Mouse (Mus musculus) cerebellum, postnatal 25 days (tissue): ENCODE data around the gene Gins2.

Experiments used
- DNase-seq, 2 experiments: peaks; one replicate each; pipeline ENCODE4 v3.0.0; 2021; ENCODE audit warnings: mixed read lengths in 2 of 2

Gins2 gene

GRCm38 (mm10) chr8:120599504-120599903 lies 10.4 kb upstream of the Gins2 start:
- peak; percentile 86 to 91 for DNase-seq

GRCm38 (mm10) chr8:120598579-120598978 lies 9.5 kb upstream of the Gins2 start:
- peak; percentile 64 to 80 for DNase-seq

GRCm38 (mm10) chr8:120595963-120596362 lies 6.9 kb upstream of the Gins2 start:
- peak; percentile 77 to 85 for DNase-seq

- no peak for DNase-seq
Observed at GRCm38 (mm10) chr8:120594571-120594970, 5.5 kb upstream of the Gins2 start.

GRCm38 (mm10) chr8:120591587-120592292 lies 2.6 kb upstream of the Gins2 start:
- peak; percentile 65 to 76 for DNase-seq

- peak; percentile 35 to 68 for DNase-seq
Observed at GRCm38 (mm10) chr8:120589921-120590320, 817 bp upstream of the Gins2 start.

GRCm38 (mm10) chr8:120585521-120585920 lies 3.6 kb downstream of the Gins2 start:
- DNase-seq: no peak

GRCm38 (mm10) chr8:120581811-120582210 lies 7.3 kb downstream of the Gins2 start:
- peak; percentile 53 to 59 for DNase-seq

GRCm38 (mm10) chr8:120581329-120581728 lies 7.8 kb downstream of the Gins2 start:
- DNase-seq: peak in 1 of 2 experiments; percentile 34

- no peak for DNase-seq
Observed at GRCm38 (mm10) chr8:120580336-120581000, 8.6 kb downstream of the Gins2 start.

- DNase-seq: peak; percentile 66 to 70
Observed at GRCm38 (mm10) chr8:120577821-120578220, 11.3 kb downstream of the Gins2 start.

- DNase-seq: no peak
Observed at GRCm38 (mm10) chr8:120575801-120576200, 13.3 kb downstream of the Gins2 start.

- DNase-seq: peak in 1 of 2 experiments; percentile 29
Observed at GRCm38 (mm10) chr8:120574941-120575340, 14.2 kb downstream of the Gins2 start.

- DNase-seq: peak; percentile 50 to 52
Observed at GRCm38 (mm10) chr8:120573866-120574265, 15.2 kb downstream of the Gins2 start.

GRCm38 (mm10) chr8:120572534-120572933 lies 16.6 kb downstream of the Gins2 start:
- DNase-seq: peak; percentile 69 to 77

GRCm38 (mm10) chr8:120571561-120571960 lies 17.5 kb downstream of the Gins2 start:
- no peak for DNase-seq

- DNase-seq: peak; percentile 83 to 87
Observed at GRCm38 (mm10) chr8:120569939-120570715, 19.0 kb downstream of the Gins2 start.

GRCm38 (mm10) chr8:120569123-120569522 lies 20.0 kb downstream of the Gins2 start:
- DNase-seq: no peak

GRCm38 (mm10) chr8:120568164-120568798 lies 20.8 kb downstream of the Gins2 start:
- no peak for DNase-seq

GRCm38 (mm10) chr8:120567731-120568130 lies 21.4 kb downstream of the Gins2 start:
- DNase-seq: no peak

GRCm38 (mm10) chr8:120566681-120567080 lies 22.4 kb downstream of the Gins2 start:
- DNase-seq: peak; percentile 67 to 79

- DNase-seq: no peak
Observed at GRCm38 (mm10) chr8:120565151-120565711, 23.9 kb downstream of the Gins2 start.
